Mouse (Mus musculus): ENCODE results near the gene Hist1h1t. TPM values are rescaled to one million over a fixed set of nuclear protein-coding genes. Genes with fewer than 3 reads are reported as not detected.

Gene Hist1h1t
- total RNA-seq, 2 experiments from 2014 or later: not detected

DNA sequence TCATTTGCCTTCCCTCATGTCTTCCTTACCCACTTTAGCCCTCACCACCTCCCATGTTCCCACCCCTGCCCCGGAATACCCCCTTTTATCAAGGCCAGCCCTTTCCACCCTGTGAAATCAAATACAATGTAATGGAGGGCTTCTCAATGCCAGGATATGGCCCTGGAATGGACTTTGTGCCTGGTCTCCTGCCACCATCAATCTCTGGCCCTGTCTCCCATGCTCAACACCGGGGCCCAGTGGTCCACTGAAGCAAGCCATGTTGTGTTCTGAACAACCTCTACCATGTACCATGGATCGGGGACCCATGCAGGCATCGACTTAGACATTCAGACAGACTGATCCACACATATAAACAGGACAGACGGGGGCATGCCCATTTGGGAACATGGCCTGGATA lies 34.1 kb downstream of the Hist1h1t start:
- intact Hi-C loops (cut with DNase I): no loop called here
- DNase-seq: no peak

DNA sequence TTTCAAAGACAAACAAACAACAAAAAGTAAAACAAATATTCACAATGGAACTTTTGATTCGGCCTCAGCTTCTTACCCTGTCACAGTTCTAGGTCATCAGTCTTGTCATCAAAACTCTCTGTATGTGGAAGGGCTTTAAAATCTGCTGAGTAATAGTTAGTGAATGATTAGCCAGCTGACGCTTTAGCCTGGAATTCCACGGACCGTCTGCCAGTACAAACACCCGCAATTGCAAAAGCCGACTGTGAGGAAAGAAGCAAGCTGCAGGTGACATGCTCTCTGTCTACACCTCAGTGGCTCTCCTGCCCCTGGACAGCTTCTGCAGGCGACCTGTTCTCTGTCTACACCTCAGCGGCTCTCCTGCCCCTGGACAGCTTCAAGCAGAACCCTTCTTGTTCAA lies 34.9 kb downstream of the Hist1h1t start:
- DNase-seq: no peak
- intact Hi-C loops (cut with DNase I): no loop called here

DNA sequence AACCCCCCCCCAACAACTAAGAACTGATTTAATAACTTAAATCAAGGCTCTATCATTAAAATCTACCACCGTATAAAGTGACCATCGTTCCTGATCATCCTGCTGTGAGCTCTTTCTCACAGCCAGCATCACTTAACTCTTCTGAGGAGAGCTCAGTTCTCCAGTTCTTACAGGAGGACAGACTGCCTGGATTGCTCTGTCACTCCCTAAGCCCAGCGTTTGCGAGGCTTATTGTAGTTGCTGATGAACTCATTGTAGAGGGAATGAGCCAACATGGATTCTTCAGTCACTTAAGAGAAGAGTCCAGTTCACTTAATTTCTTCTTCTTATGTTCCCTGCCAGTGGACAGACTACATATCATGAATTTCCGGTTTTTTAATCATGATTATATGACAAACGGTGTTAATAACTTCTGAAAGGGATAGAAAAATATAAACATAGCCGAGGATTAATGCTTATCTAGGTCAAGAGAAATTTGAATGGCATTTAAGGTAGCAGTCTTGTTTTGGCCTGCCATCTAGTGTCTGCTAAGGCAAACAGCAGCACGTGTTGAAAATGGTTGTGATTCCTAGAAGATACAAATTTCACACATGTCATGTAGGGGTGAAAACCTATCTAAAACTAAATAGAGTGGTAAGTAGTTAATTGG lies 36.7 kb downstream of the Hist1h1t start:
- no peak for DNase-seq

GRCm38 (mm10) chr13:23737091-23737490 lies 41.5 kb downstream of the Hist1h1t start:
- DNase-seq: no peak
- intact Hi-C loops (cut with DNase I): no loop called here

More for the DNA sequence above, 36.7 kb downstream of the Hist1h1t start:
- intact Hi-C loops (cut with DNase I): loop anchor here (2.0 kb wide), 1 partner anchor 31 kb away; no protein-coding TSS in a partner anchor

GRCm38 (mm10) chr13:23738041-23738440 lies 42.4 kb downstream of the Hist1h1t start:
- intact Hi-C loops (cut with DNase I): no loop called here
- no peak for DNase-seq

- intact Hi-C loops (cut with DNase I): no loop called here
- peak; percentile 88 for DNase-seq
Measured at GRCm38 (mm10) chr13:23738677-23739068, 43.1 kb downstream of the Hist1h1t start, which contains the start of gene Hist1h1c. Hist1h1c (plus strand) TSS chr13:23738808.

GRCm38 (mm10) chr13:23739069-23739921 lies 43.7 kb downstream of the Hist1h1t start:
- intact Hi-C loops (cut with DNase I): no loop called here
- DNase-seq: peak; percentile 87

DNA sequence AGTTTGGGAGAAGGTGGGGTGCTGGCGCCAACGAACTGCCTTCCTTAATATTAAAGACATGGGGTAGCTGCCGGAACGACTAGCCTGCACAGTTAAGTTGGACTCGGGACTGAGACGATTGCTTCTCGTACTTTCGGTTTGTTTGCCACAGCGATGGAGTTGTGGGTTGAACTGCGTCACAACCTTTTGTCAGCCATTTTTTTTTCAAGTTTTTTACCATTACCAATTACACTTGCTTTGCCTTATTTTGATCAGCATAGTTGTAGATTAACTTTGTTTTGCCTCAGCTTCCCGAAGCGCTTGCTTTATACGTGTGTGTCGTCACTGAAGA lies 44.3 kb downstream of the Hist1h1t start:
- no peak for DNase-seq
- intact Hi-C loops (cut with DNase I): no loop called here

- no peak for DNase-seq
- intact Hi-C loops (cut with DNase I): no loop called here
Measured at GRCm38 (mm10) chr13:23740256-23740840, 44.7 kb downstream of the Hist1h1t start.

DNA sequence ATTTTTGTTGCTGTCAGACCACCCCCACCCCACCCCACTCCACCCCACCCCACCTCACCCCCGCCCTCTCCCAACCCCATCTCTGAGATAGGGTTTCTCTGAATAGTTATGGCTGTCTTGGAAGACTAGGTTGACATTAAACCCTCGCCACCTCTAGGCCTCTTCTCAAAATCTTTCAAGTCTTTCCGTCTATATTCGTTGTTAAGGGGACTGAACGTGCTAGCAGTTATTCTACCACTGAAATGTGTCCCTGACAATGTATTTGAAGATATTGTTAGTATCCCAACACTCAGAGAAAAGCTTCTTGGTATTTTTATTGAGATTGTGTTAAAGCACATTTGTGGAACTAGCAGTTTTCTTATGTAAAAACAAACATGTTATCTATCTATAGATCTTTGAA lies 45.3 kb downstream of the Hist1h1t start:
- intact Hi-C loops (cut with DNase I): no loop called here
- no peak for DNase-seq

GRCm38 (mm10) chr13:23742007-23742406 lies 46.4 kb downstream of the Hist1h1t start:
- no peak for DNase-seq
- intact Hi-C loops (cut with DNase I): no loop called here

DNA sequence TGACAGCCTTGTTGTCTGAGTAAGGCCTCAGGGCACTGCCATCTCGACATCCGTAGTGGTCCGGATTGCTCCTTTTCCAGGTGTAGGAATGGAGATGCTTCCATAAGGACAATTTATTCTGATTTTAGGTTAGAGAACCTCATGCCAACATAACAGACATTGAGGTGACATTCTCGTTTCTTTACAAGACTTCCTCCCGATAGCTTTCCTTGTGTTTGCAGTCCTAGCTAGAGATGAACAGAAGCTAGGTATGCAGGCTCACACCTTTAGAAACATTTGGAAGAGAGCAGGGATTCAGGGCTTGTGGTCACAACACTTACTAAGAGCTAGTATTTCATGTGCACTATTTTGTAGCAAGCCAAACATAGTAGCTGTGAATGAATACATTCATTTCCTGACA lies 47.6 kb downstream of the Hist1h1t start:
- no peak for DNase-seq
- intact Hi-C loops (cut with DNase I): no loop called here

DNA sequence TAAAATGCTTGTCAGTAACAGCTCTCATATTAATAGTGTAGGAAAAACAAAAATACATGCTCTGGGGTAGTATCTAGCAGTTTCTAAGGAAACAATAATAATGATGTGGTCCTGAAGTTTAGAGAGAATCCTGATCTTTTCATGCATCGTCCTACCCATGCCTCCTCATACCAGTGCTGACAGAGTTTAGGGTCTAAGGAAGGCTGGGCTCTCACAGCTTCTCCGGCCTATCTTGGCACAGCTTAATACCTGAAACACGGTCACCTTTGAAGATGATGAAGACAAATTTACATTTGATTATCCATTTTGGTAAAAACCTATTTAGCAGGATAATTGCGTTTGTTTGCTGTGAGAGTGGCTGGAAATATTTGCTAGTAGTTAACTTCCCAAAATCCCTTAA lies 48.3 kb downstream of the Hist1h1t start:
- no peak for DNase-seq
- intact Hi-C loops (cut with DNase I): no loop called here

DNA sequence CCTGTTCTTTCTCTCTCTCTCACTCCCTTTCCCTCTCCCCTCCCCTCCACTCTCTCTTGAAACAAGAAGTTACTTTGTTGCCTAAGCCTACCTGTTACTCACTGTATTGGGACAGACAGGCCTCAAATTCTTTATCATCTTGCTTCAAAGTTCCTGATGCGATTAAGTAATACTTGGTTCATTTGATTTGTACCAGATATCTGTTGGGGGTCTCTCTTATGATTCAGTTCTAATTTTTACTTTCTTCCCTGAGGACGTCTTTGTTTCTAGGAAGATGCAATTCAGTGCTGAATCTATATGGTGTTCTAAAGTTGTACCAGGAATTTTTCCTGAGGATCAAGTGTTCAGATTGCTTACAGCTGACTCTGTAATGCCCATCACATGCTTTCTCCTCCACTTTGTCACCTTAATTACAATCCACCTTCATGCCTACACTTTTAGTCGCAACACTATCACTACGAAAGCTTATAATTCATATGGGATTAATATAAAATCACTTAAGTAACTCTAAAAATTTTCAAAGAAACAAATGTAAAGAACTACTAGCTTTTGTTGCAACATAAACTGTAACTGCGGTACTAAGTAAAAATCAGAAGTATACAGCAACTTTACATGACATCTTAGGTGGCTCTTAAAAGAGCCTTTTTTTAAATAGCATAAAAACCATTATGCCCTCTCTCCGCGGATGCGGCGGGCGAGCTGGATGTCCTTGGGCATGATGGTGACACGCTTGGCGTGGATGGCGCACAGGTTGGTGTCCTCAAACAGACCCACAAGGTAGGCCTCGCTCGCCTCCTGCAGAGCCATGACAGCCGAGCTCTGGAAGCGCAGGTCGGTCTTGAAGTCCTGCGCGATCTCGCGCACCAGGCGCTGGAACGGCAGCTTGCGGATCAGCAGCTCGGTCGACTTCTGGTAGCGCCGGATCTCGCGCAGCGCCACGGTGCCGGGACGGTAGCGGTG lies 49.1 kb downstream of the Hist1h1t start:
- intact Hi-C loops (cut with DNase I): no loop called here
- DNase-seq: no peak

GRCm38 (mm10) chr13:23745381-23746161 lies 50.0 kb downstream of the Hist1h1t start, which contains the start of gene Hist1h3c:
Hist1h3c (minus strand) TSS chr13:23745602.
- intact Hi-C loops (cut with DNase I): no loop called here
- DNase-seq: peak; percentile 84

Small RNA genes within 50 kb of the gene (microRNA-seq; reads per million reads assigned to microRNA genes)
- gene Gm44314 (not detected), gene Gm44350 (not detected)

Other genes starting within 250 kb of the Hist1h1t start
- gene Btn1a1, start 229.9 kb upstream of the Hist1h1t start, total RNA-seq (2021): not detected
- gene Btn2a2, start 207.0 kb upstream of the Hist1h1t start, total RNA-seq (2021): not detected
- gene Hist1h4h, start 164.8 kb upstream of the Hist1h1t start, total RNA-seq (2021): 100 to 1,000 TPM; 441 to 470 TPM
- gene Hist1h2af, start 161.9 kb upstream of the Hist1h1t start, total RNA-seq (2021): 10 to 100 TPM; 74.6 to 86.0 TPM
- 10 to 100 TPM; 22.0 to 28.6 TPM for gene Hist1h3g, start 160.4 kb upstream of the Hist1h1t start, total RNA-seq (2021)
- gene Hist1h2bh, start 152.4 kb upstream of the Hist1h1t start, total RNA-seq (2021): 1 to 10 TPM; 4.5 to 6.1 TPM
- 10 to 100 TPM; 42.2 to 44.0 TPM for gene Hist1h3f, start 151.8 kb upstream of the Hist1h1t start, total RNA-seq (2021)
- gene Hist1h4f, start 144.2 kb upstream of the Hist1h1t start, total RNA-seq (2021): 100 to 1,000 TPM; 224 to 235 TPM
- 10 to 100 TPM; 12.0 to 12.4 TPM for gene Hist1h1d, start 142.6 kb upstream of the Hist1h1t start, total RNA-seq (2021)
- 100 to 1,000 TPM; 130 to 134 TPM for gene Hist1h3e, start 133.4 kb upstream of the Hist1h1t start, total RNA-seq (2021)
- 10 to 100 TPM; 24.5 to 31.0 TPM for gene Hist1h2ae, start 124.6 kb upstream of the Hist1h1t start, total RNA-seq (2021)
- 100 to 1,000 TPM; 203 to 225 TPM for gene Hist1h2bg, start 124.4 kb upstream of the Hist1h1t start, total RNA-seq (2021)
- 100 to 1,000 TPM in 1 of 2 experiments, 10 to 100 TPM in 1; 87.5 to 105 TPM for gene Hist1h2bf, start 121.6 kb upstream of the Hist1h1t start, total RNA-seq (2021)
- 10 to 100 TPM; 18.6 to 25.5 TPM for gene Hist1h2ad, start 121.4 kb upstream of the Hist1h1t start, total RNA-seq (2021)
- gene Hist1h3d, start 120.1 kb upstream of the Hist1h1t start, total RNA-seq (2021): 10 to 100 TPM; 18.8 to 24.3 TPM
- gene Hist1h4d, start 114.2 kb upstream of the Hist1h1t start, total RNA-seq (2021): 100 to 1,000 TPM; 177 to 192 TPM
- gene Hist1h2be, start 74.7 kb upstream of the Hist1h1t start, total RNA-seq (2021): 10 to 100 TPM; 13.0 to 16.9 TPM
- gene Hist1h1e, start 73.3 kb upstream of the Hist1h1t start, total RNA-seq (2021): 100 to 1,000 TPM; 112 to 117 TPM
- gene Hist1h2ac, start 11.9 kb upstream of the Hist1h1t start, total RNA-seq (2021): 1 to 10 TPM; 4.8 to 5.4 TPM
- gene Hist1h2bc, start 11.6 kb upstream of the Hist1h1t start, total RNA-seq (2021): 10 to 100 TPM; 16.7 to 17.0 TPM
- gene Hist1h4c, start 2.6 kb downstream of the Hist1h1t start, total RNA-seq (2021): 100 to 1,000 TPM; 109 to 126 TPM
- gene Hfe, start 15.0 kb downstream of the Hist1h1t start, total RNA-seq (2021): 1 to 10 TPM; 1.7 to 2.3 TPM
- 100 to 1,000 TPM; 154 to 166 TPM for gene Hist1h1c, start 43.0 kb downstream of the Hist1h1t start, total RNA-seq (2021)
- 10 to 100 TPM; 39.8 to 41.0 TPM for gene Hist1h3c, start 49.8 kb downstream of the Hist1h1t start, total RNA-seq (2021)
- gene Hist1h2bb, start 50.9 kb downstream of the Hist1h1t start, total RNA-seq (2021): 10 to 100 TPM; 62.4 to 81.1 TPM
- gene Hist1h2ab, start 55.3 kb downstream of the Hist1h1t start, total RNA-seq (2021): 100 to 1,000 TPM; 116 to 120 TPM
- 100 to 1,000 TPM in 1 of 2 experiments, 10 to 100 TPM in 1; 95.4 to 102 TPM for gene Hist1h3b, start 56.5 kb downstream of the Hist1h1t start, total RNA-seq (2021)
- 100 to 1,000 TPM; 139 to 151 TPM for gene Hist1h4b, start 61.2 kb downstream of the Hist1h1t start, total RNA-seq (2021)
- 100 to 1,000 TPM; 134 to 137 TPM for gene Hist1h4a, start 65.4 kb downstream of the Hist1h1t start, total RNA-seq (2021)
- 100 to 1,000 TPM; 114 to 125 TPM for gene Hist1h3a, start 66.6 kb downstream of the Hist1h1t start, total RNA-seq (2021)
- 10 to 100 TPM; 62.9 to 79.4 TPM for gene Hist1h1a, start 67.9 kb downstream of the Hist1h1t start, total RNA-seq (2021)
- gene Trim38, start 74.1 kb downstream of the Hist1h1t start, total RNA-seq (2021): not detected
- gene Slc17a2, start 111.2 kb downstream of the Hist1h1t start, total RNA-seq (2021): not detected
- gene Slc17a3, start 143.6 kb downstream of the Hist1h1t start, total RNA-seq (2021): under 1 TPM in 1 of 2 experiments, not detected in 1; 0.10 TPM
- not detected for gene Slc17a1, start 171.9 kb downstream of the Hist1h1t start, total RNA-seq (2021)
- gene Slc17a4, start 219.2 kb downstream of the Hist1h1t start, total RNA-seq (2021): not detected
- gene Hist1h2ba, start 238.3 kb downstream of the Hist1h1t start, total RNA-seq (2021): not detected
- gene Hist1h2aa, start 238.6 kb downstream of the Hist1h1t start, total RNA-seq (2021): not detected